Mouse (Mus musculus) hindbrain, embryonic 13.5 days (tissue): ENCODE data around the gene Icam1. TPM values are rescaled to one million over a fixed set of nuclear protein-coding genes. Genes with fewer than 3 reads are reported as not detected.
"Not testable (repeated sequence)": the region's sequence is repeated elsewhere in the genome, so short reads cannot be mapped to it uniquely, and the experiment has no call there.

Experiments
- ATAC-seq: fragments of 200-750 bp; cut with Nextera tagmentation; 2 replicates; pipeline ENCODE4 v1.8.0; 2017; ENCODE audit warnings: moderate TSS enrichment; ENCODE audit not compliant: low FRiP score
- H3K27ac ChIP-seq: fragments of 300-500 bp; sonication (generic); 2 replicates; pipeline ENCODE4 v1.5.1; 2015; ENCODE audit warnings: inconsistent platforms, mild to moderate bottlenecking, moderate library complexity
- H3K27me3 ChIP-seq: fragments of 300-500 bp; sonication (generic); 2 replicates; pipeline ENCODE4 v1.6.1; 2015; ENCODE audit warnings: mild to moderate bottlenecking, inconsistent platforms
- H3K36me3 ChIP-seq: fragments of 300-500 bp; sonication (generic); 2 replicates; pipeline ENCODE4 v1.6.1; 2015; ENCODE audit warnings: mild to moderate bottlenecking, inconsistent platforms
- H3K4me1 ChIP-seq: fragments of 300-500 bp; sonication (generic); replicated peaks from 2 replicates; pipeline ENCODE4 v1.6.1; 2015; ENCODE audit warnings: inconsistent platforms
- H3K4me2 ChIP-seq: fragments of 300-500 bp; sonication (generic); 2 replicates; pipeline ENCODE4 v1.6.1; 2015; ENCODE audit warnings: inconsistent platforms, mild to moderate bottlenecking, moderate library complexity
- H3K4me3 ChIP-seq: fragments of 300-500 bp; sonication (generic); 2 replicates; pipeline ENCODE4 v1.5.1; 2015; ENCODE audit warnings: mild to moderate bottlenecking, inconsistent platforms
- H3K9ac ChIP-seq: fragments of 300-500 bp; sonication (generic); 2 replicates; pipeline ENCODE4 v1.6.1; 2015; ENCODE audit warnings: mild to moderate bottlenecking, inconsistent platforms
- H3K9me3 ChIP-seq: fragments of 300-500 bp; sonication (generic); 2 replicates; pipeline ENCODE4 v1.6.1; 2016; ENCODE audit warnings: inconsistent platforms
- WGBS: fragments of 180-500 bp; shearing (Covaris S2); methylation state at CpG from one replicate; pipeline ENCODE4 v1.1.7; 2015; 5-methylcytosine and 5-hydroxymethylcytosine counted together
- polyA plus RNA-seq: library from polyadenylated mRNA; unstranded; fragments of >200 nt; fragmentation: Nextera tagmentation; extraction: Ambion mirVana; gene quantifications from 2 replicates; pipeline ENCODE4 v1.2.1, GENCODE M21; 2015

The Icam1 gene
- polyA plus RNA-seq, 1 experiment from 2014 or later = 3.4 TPM

DNA sequence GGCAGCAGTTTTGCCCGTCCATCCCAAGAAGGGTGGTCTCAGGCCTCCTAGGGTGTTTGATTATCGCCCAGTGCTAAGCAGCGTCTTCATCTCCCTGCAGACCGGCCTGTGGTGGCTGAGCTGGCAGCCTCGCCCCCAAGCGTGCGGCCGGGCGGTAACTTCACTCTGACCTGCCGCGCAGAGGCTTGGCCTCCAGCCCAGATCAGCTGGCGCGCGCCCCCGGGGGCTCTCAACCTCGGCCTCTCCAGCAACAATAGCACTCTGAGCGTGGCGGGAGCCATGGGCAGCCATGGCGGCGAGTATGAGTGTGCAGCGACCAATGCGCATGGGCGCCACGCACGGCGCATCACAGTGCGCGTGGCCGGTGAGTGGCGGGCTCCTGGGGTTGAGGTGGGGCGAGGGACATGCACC lies 21.7 kb downstream of the Icam1 start:
- H3K27ac ChIP-seq = peak overlapping the region; percentile 35; the same call in 1 of the 2 replicates
- ATAC-seq = peak; percentile 73
- H3K36me3 ChIP-seq = no peaks in the 10 kb centered on the region
- H3K27me3 ChIP-seq = peaks cover 85% of the 10 kb centered on the region
- H3K9ac ChIP-seq = peak overlapping the region; percentile 75
- H3K4me1 ChIP-seq = peaks cover 53% of the 10 kb centered on the region
- WGBS = 2% methylated on average over 31 of the region's 31 CpGs
- H3K9me3 ChIP-seq = no peaks in the 10 kb centered on the region
- H3K4me3 ChIP-seq = peak overlapping the region; percentile 49
- peak overlapping the region; percentile 67 for H3K4me2 ChIP-seq

DNA sequence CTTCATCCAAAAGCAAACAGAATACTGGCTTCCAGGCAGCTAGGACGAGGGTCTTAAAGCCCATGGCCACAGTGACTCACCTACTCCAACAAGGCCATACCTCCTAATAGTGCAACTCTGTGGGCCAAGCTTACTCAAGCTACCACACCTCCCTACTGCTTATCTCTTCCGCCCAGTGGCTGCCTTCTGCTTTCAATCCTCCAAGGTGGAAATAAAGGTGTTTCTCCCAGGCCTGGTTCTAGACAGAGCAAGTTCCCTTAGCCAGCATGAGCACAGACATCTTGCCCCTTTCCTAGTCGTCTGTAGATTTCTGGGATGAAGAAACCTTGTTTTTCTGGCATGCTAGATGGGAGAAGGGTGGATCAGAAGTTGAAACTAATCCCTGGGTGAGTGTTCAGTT lies 24.0 kb downstream of the Icam1 start:
- H3K36me3 ChIP-seq = no peaks in the 10 kb centered on the region
- 78% methylated on average over 3 of the region's 3 CpGs for WGBS
- H3K4me3 ChIP-seq = no peak overlapping the region
- no peak for ATAC-seq
- H3K4me2 ChIP-seq = no peak overlapping the region
- no peaks in the 10 kb centered on the region for H3K9me3 ChIP-seq
- H3K4me1 ChIP-seq = peaks cover 38% of the 10 kb centered on the region
- H3K27me3 ChIP-seq = peaks cover 66% of the 10 kb centered on the region
- no peak overlapping the region for H3K27ac ChIP-seq
- H3K9ac ChIP-seq = no peak overlapping the region

DNA sequence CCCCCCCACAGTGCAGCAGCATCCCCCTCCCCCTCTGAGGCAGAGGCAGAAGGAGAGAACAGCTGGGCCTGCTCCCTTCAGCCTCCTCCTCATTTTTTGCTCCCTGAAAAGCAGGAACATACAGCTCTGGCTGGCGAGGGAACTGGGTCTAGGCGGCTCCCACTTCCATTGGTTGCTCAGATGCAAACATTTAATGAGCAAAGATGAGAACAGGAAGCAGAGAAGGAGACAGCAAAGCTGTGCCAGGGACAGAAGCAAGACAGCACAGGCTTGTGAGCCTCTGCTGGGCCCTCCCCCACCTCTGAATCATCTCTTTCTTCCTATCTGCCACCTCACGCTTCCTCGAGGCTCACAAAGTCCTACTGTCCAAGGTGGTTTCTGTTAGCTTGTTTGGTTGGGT lies 25.5 kb downstream of the Icam1 start:
- H3K36me3 ChIP-seq = no peaks in the 10 kb centered on the region
- H3K4me1 ChIP-seq = peaks cover 25% of the 10 kb centered on the region
- no peak overlapping the region for H3K4me3 ChIP-seq
- H3K4me2 ChIP-seq = no peak overlapping the region
- no peak for ATAC-seq
- peaks cover 52% of the 10 kb centered on the region for H3K27me3 ChIP-seq
- no peak overlapping the region for H3K9ac ChIP-seq
- H3K27ac ChIP-seq = no peak overlapping the region
- H3K9me3 ChIP-seq = no peaks in the 10 kb centered on the region
- 49% methylated on average over 4 of the region's 4 CpGs for WGBS

DNA sequence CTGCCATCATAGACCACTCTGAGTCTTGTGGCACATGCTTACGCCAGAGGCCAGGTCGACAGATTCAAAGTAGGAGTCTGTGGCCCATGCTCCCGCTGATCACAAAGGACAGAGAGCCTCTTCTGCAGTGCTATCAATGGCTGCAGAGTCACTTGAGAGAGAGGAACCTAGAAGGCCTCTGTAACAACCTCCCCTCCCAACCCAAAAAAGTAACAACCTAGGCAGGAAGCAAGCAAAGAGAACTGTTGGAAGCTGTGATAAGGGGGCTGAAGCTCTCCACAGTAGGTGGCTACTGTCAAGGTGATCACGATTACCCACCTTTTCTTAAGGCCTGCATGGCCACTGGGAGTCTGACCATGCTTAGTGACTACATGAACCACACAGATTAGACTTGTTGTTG lies 27.8 kb downstream of the Icam1 start:
- H3K27ac ChIP-seq = no peak overlapping the region
- no peak overlapping the region for H3K4me2 ChIP-seq
- H3K4me1 ChIP-seq = peaks cover 3% of the 10 kb centered on the region; the same call in 1 of the 2 replicates
- no peak for ATAC-seq
- no peaks in the 10 kb centered on the region for H3K9me3 ChIP-seq
- H3K27me3 ChIP-seq = peaks cover 33% of the 10 kb centered on the region
- no peak overlapping the region for H3K9ac ChIP-seq
- H3K4me3 ChIP-seq = no peak overlapping the region
- 88% methylated on average over 4 of the region's 4 CpGs for WGBS
- no peaks in the 10 kb centered on the region for H3K36me3 ChIP-seq

DNA sequence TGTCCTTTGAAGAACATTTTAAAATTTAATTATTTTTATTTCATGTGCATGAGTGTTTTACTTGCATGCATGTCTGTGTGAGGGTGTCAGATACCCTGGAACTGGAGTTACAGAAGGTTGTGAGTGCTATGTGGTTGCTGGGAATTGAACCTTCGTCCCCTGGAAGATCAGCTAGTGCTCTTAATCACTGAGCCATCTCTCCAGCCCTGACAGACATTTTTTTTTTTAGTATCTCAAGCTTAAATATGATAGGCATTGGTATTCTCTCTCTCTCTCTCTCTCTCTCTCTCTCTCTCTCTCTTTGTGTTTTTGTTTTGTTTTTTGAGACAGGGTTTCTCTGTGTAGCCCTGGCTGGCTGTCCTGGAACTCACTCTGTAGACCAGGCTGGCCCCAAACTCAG lies 29.0 kb downstream of the Icam1 start:
- not testable (repeated sequence) for H3K9me3 ChIP-seq, ATAC-seq, H3K4me2 ChIP-seq, H3K4me3 ChIP-seq, H3K36me3 ChIP-seq, H3K27ac ChIP-seq, H3K4me1 ChIP-seq, H3K9ac ChIP-seq
- peaks cover 21% of the 10 kb centered on the region for H3K27me3 ChIP-seq
- WGBS = 70% methylated on average over 1 of the region's 1 CpGs

DNA sequence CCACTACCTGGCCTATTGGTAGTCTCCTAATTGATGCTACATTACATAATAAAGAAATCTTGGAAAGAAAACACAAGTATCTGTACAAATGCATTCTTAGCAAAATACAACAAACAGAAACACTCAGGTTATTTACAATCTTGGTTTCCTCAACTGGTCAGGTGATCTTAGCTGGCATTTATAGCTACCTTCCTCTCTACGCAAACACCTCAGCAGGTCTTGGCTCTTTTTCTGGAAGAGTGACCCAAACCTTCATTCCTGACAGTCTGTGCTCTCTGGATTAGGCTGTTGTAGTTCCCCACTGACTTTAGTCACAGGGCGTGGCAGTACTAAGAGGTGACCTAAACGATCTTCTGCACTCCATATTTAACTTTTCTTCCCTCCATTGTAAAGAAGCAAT lies 29.4 kb downstream of the Icam1 start:
- H3K9ac ChIP-seq = no peak overlapping the region
- no peaks in the 10 kb centered on the region for H3K36me3 ChIP-seq
- no peaks in the 10 kb centered on the region for H3K9me3 ChIP-seq
- H3K27me3 ChIP-seq = peaks cover 17% of the 10 kb centered on the region
- 88% methylated on average over 3 of the region's 3 CpGs for WGBS
- H3K4me3 ChIP-seq = no peak overlapping the region
- no peaks in the 10 kb centered on the region for H3K4me1 ChIP-seq
- ATAC-seq = no peak
- no peak overlapping the region for H3K27ac ChIP-seq
- H3K4me2 ChIP-seq = no peak overlapping the region

DNA sequence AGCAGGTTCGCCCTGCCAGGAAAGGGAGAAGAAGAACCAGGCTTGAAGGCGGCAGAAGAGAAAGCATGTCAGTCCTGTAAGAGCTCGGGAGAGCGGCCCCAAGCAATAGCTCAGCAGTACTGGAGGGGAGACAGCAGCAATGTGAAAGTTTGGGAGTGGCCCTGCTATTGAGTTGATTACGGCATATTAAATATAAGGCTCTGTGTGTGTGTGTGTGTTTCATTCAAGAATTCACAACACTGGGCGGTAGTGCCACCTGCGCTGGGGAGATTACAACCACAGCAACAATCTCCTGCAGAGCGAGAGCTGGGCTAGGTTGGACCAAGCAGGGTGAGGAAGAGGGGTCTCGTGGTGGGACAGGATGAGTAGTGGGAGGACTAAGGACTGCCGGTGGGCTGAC lies 35.8 kb downstream of the Icam1 start:
- H3K27me3 ChIP-seq = 0 out of 2 replicates have a peak, but pooled peaks cover 11% of the 10 kb centered on the region
- 66% methylated on average over 10 of the region's 10 CpGs for WGBS
- no peaks in the 10 kb centered on the region for H3K36me3 ChIP-seq
- no peak for ATAC-seq
- H3K9me3 ChIP-seq = no peaks in the 10 kb centered on the region
- H3K4me2 ChIP-seq = no peak overlapping the region
- no peaks in the 10 kb centered on the region for H3K4me1 ChIP-seq
- no peak overlapping the region for H3K9ac ChIP-seq
- H3K27ac ChIP-seq = no peak overlapping the region
- no peak overlapping the region for H3K4me3 ChIP-seq

DNA sequence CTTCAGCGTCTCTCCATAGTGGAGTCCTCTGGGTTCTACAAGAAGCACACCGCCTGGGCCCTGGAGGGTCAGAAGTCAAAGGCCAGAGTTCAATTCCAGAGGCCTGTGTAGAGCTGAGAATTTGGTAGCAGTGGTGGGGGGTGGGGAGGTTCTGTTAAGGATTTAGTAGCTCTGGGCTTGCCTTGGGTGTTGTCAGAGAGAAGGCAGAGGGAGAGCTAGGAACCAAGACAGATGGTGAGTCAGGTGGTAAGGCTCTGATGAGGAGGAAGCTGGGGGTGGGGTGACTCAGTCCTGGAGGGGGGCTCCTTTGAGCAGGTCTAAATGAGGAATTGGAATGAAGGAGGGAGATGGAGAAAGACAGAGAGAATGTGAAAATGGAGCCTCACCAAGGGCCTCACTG lies 47.1 kb downstream of the Icam1 start:
- H3K4me3 ChIP-seq = no peak overlapping the region
- no peaks in the 10 kb centered on the region for H3K4me1 ChIP-seq
- no peak overlapping the region for H3K9ac ChIP-seq
- no peak for ATAC-seq
- no peaks in the 10 kb centered on the region for H3K27me3 ChIP-seq
- WGBS = 90% methylated on average over 2 of the region's 2 CpGs
- H3K4me2 ChIP-seq = no peak overlapping the region
- peaks cover 58% of the 10 kb centered on the region for H3K36me3 ChIP-seq
- no peak overlapping the region for H3K27ac ChIP-seq
- H3K9me3 ChIP-seq = no peaks in the 10 kb centered on the region

DNA sequence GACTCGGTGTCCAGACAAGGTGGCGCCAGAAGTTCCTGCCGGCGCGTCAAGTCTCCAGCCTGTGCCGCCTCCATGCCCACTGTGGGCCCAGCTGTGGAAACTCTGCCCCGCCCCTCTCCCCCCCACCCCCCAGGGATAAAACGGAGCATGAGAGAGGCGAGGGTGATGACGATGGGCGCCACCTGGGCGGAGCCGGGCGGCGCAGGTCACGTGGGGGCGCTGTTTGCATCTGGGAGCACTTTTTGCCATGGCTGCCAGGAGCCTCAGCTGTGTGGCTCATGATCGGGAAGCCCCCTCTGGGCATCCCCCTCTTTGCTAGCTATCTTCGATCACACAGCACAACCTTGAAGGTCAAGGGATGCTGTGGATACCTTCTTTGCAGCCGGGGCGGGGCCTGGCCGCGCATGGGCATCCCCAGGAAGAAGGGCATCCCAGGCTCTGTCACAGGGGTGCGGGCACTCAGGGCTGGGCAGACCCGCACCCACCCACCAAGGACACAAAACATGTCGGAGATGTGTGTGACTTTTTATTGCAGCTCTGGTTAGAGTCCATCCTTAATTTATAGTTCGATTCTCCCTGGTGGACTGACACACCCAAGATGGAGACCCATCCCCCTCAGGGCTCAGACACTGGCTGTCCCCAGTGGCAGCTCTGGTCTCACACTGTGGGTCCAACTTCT lies 51.4 kb downstream of the Icam1 start, which contains the start of gene Zglp1:
Zglp1 (minus strand) TSS at position 88 of the 679 bp plus-strand sequence.
- Histone ChIP-seq H3K9me3 (no peaks in the 10 kb centered on the region), H3K9ac (no peak within 1 kb of the TSS), H3K27ac (no peak within 1 kb of the TSS), H3K4me1 (peaks cover 9% of the 10 kb centered on the region), H3K36me3 (peaks cover 68% of the 10 kb centered on the region), H3K27me3 (no peaks in the 10 kb centered on the region), H3K4me2 (no peak within 1 kb of the TSS), H3K4me3 (no peak within 1 kb of the TSS)
- 89% methylated on average over 27 of the region's 27 CpGs for WGBS
- no peak for ATAC-seq

DNA sequence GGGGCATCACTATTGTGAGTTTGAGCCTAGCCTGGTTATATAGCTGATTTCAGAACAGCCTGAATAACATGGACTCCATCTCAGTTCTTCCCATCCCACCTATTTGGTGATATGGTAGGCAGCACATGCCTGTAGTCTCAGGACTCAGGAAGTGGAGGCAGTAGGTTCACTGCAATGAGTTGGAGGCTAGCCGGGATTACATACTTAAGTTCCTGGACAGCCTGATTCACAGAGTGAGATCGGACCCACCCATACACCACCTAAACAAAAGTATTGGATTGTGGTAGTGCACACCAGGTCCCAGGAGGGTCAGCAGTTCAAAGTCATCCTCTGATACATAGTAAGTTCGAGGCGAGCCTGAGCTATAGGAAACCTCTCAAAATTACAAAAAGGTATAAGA lies 56.9 kb downstream of the Icam1 start:
- peak overlapping the region; percentile 85 for H3K4me2 ChIP-seq
- H3K9me3 ChIP-seq = no peaks in the 10 kb centered on the region
- no peaks in the 10 kb centered on the region for H3K27me3 ChIP-seq
- H3K27ac ChIP-seq = no peak overlapping the region
- peaks cover 27% of the 10 kb centered on the region for H3K4me1 ChIP-seq
- peak; percentile 4 for ATAC-seq
- H3K36me3 ChIP-seq = peaks cover 50% of the 10 kb centered on the region
- H3K4me3 ChIP-seq = peak overlapping the region; percentile 91
- peak overlapping the region; percentile 91 for H3K9ac ChIP-seq
- 21% methylated on average over 4 of the region's 4 CpGs for WGBS

DNA sequence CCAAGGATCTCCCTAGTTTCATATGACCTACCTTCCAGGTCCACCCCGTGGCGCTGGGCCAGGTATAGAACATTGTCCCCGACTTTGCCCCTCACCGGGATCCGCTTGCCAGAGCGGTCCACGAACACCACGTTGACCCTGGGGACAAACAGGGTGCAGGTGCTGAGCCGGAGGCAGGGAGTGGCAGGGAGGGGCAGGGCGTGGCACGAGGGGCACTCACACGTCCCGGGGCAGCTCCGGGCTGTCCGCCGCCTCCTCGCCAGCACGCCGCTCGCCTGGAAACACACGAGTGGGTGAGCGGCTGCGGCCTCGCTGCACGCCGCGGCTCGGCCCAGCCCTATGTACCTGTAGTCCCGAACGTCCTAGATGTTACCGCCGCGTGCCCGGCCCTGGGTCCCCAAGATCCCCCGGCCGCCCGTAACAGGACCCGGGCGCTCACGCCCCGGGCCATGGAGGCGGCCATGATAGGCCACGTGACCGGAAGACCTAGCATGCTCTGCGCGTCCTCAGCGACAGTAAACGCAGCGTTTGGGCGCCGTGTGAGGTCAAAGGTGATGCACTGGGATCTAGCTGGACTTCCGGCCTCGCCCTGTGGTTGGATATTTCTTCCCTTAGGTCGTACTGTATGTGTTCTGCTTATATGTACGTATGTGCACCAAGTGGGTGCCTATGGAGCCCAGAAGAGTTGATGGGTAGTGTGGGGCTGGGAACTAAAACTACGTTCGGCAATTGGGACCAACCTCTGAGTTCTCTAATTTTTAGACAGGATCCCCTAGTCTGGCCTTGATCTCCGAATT lies 57.5 kb downstream of the Icam1 start, which contains the start of the genes Gm49373 and Fdx1l:
Gm49373 (minus strand) TSS at position 53 of the 797 bp plus-strand sequence.
Fdx1l (minus strand) TSS at position 571 of the 797 bp plus-strand sequence.
- Histone ChIP-seq H3K9ac (peak within 1 kb of the TSS; percentile 91), H3K36me3 (peaks cover 51% of the 10 kb centered on the region), H3K4me2 (peak within 1 kb of the TSS; percentile 85), H3K4me3 (peak within 1 kb of the TSS; percentile 91), H3K27ac (peak within 1 kb of the TSS; percentile 78), H3K9me3 (no peaks in the 10 kb centered on the region), H3K4me1 (peaks cover 27% of the 10 kb centered on the region), H3K27me3 (no peaks in the 10 kb centered on the region)
- peak; percentile 94 for ATAC-seq
- 3% methylated on average over 58 of the region's 58 CpGs for WGBS

DNA sequence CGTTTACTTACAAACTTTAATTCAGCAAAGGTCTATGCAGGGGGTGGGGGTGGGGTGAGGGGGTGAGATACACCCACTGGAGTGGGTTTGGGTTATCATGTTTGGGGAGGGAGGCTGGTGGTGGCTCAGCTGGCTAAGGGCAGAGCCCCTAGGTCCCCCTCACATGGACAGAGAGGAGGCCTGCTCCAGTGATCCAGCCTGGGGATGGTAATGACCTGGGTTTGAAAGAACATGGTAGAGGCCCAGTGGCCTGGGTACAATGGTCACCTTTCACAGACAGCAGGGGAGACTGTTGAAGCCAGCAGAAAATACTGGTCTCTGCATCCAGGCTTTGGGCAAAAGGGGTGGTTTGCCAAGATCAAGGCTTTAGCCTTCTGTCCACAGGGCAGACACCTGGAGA lies 58.4 kb downstream of the Icam1 start:
- no peaks in the 10 kb centered on the region for H3K27me3 ChIP-seq
- H3K27ac ChIP-seq = no peak overlapping the region
- no peak for ATAC-seq
- no peaks in the 10 kb centered on the region for H3K9me3 ChIP-seq
- 86% methylated on average over 1 of the region's 1 CpGs for WGBS
- H3K36me3 ChIP-seq = peaks cover 61% of the 10 kb centered on the region
- H3K4me3 ChIP-seq = no peak overlapping the region
- peak overlapping the region; percentile 85; the same call in 1 of the 2 replicates for H3K4me2 ChIP-seq
- no peak overlapping the region for H3K9ac ChIP-seq
- peaks cover 27% of the 10 kb centered on the region for H3K4me1 ChIP-seq
